Mouse (Mus musculus): ENCODE results near the gene Crtc1. TPM values are rescaled to one million over a fixed set of nuclear protein-coding genes. Genes with fewer than 3 reads are reported as not detected.

Crtc1 gene
- total RNA-seq, 4 experiments from 2014 or later, result 154 to 203 (median 177) TPM

DNA sequence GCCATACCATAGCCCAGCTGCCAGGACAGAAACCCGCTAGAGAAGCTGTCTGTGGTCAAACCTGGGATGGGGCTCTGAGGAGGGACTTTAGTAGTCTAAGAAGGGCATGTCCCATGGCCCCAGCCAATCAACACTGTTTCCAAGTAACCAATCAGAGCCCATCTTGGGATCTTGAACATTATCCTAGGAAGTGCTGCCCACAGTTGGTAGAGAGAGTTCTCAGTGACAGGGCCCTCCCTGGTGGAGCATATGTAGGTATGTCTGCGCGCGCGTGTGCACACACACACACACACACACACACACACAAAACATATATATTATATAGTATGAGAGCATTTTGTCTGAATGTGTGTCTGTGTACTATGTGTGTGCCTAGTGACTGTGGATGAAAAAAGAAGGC, 46.3 kb downstream of the Crtc1 start:
- DNase-seq (ENCODE audit: low spot score in 2 of 2), result no peak

DNA sequence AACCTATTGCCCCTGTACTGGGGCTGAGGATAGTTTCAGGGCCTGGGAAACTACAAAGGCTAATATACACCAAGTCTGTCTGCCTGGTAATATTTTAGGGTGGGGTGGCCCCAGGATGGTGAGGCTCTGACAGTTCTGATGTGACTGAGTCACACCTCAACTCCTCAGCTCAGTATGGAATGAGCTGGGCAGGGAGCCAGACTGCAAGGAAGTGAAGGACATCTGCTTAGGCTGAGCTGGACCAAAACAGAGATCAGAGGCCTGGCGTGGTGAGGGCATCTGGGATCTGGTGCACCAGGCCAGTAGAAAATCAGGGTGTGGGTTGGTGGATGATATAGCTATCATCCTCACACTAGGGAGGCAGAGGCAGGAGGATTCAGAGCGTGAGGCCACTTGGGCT, 49.7 kb downstream of the Crtc1 start:
- no peak for DNase-seq (ENCODE audit: low spot score in 2 of 2)

DNA sequence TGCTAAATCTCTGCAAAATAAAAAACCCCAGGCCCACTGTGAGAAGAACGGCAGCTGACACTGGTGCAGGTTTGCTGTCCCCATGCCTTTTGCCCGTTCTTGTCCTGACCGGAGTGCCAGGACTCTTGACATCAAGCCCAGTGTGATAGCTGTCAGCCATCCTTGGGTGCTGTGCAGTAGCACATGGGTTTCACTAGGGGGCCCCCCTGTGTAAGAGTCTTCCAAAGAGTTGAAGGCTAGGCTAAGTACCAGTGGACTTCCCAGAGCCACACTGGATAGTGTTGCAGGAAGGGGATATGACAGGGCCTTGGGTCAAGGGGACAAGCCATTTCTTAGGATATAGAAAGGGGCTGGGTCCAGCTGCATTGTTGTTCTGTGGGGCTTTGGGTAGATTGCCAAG, 56.1 kb downstream of the Crtc1 start:
- DNase-seq (ENCODE audit: low spot score in 2 of 2), result peak; percentile 57 to 70

DNA sequence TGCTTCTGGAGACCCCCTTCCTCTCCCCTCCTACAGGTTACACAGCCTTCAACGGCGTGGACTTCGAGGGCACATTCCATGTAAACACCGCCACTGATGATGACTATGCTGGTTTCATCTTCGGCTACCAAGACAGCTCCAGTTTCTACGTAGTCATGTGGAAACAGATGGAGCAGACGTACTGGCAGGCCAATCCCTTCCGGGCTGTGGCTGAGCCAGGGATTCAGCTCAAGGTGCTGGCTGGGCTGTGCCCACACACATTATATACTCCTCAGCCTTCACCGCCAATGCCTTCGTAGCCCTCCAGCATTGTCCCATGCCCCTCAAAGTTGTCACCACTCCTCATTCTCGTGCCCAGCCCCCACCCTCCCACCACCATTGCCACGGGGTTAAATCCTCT, 59.3 kb downstream of the Crtc1 start:
- peak in 1 of 2 experiments; percentile 44 for DNase-seq (ENCODE audit: low spot score in 2 of 2)

DNA sequence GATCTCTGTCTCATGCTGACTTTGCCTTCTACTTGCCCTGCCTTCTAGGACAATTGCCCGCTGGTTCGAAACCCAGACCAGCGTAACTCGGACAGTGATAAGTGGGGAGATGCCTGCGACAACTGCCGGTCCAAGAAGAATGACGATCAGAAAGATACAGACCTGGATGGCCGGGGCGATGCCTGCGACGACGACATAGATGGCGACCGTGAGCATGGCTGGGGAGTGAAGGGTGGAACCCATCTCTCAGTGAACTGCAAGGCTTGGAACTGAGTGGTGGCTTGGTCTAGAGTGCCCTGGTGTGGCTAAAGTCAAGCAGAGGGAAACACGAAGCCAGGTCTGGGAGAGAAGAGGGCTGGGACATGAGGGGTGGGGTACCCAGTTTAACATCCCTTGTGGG, 62.3 kb downstream of the Crtc1 start:
- DNase-seq (ENCODE audit: low spot score in 2 of 2), result no peak

DNA sequence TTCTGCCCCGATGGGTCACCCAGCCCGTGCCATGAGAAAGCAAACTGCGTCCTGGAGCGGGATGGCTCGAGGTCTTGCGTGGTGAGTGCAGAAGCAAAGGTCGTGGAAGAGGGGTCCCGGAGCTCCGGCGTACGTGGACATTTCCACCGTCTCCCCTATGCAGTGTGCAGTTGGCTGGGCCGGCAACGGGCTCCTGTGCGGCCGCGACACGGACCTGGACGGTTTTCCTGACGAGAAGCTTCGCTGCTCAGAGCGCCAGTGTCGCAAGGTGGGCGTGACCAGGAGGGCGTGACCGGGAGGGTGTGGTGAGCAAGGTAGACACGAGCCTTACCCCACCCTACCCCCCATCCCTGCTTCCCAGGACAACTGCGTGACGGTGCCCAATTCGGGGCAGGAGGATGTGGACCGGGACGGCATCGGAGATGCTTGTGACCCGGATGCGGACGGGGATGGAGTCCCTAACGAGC, 63.1 kb downstream of the Crtc1 start:
- DNase-seq (ENCODE audit: low spot score in 2 of 2), result no peak

DNA sequence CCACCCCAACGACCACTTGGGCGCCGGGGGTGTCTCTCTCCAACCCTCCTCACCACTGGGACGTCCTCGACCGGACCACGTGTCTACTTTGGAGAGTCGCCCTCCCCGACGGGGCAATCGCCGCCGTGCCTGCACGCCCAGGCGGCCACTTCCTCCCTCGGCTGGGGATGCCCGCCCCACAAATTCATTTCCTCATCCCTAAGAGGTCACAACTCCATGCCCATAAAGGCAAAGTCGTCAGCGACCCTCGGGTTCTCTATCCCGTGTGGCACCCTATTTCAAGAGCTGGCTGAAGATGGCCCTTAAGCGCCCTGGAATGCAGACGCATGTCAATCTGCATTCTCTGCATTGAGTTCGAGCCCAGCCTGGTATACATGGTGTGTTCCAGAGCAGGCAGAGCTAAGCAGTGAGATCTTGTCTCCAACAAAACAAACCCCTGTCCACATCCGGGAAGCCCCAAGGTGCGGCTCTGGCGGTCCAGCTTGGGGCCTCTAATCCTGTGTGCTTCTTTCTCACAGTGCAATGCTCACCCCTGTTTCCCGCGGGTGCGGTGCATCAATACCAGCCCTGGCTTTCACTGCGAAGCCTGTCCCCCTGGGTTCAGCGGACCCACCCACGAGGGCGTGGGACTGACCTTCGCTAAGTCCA, 64.0 kb downstream of the Crtc1 start:
- DNase-seq (ENCODE audit: low spot score in 2 of 2), result no peak

DNA sequence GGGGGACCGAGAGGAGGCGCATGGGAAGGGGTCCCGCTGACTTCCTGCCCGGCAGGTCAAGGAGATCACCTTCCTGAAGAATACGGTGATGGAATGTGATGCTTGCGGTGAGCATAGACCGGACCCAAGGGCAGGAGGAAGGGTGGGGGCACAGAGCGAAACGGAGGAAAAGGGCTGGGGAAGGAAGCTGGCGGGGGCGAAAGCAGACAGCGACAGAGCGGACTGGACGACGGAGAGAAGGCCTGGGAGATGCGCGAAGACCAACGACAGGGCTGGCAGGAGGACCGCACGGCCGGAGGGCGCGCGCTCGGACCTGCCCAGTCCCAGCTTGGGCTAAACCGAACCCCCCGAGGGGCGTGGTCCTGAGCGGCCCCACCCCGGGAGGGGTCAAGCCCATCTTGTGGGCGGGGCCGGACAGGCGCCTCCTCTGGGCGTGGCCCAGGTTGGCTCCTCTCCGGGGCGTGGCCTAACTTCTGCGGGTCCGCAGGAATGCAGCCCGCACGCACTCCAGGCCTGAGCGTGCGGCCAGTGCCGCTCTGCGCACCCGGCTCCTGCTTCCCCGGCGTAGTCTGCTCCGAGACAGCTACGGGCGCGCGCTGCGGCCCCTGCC, 65.0 kb downstream of the Crtc1 start:
- DNase-seq (ENCODE audit: low spot score in 2 of 2), result no peak

DNA sequence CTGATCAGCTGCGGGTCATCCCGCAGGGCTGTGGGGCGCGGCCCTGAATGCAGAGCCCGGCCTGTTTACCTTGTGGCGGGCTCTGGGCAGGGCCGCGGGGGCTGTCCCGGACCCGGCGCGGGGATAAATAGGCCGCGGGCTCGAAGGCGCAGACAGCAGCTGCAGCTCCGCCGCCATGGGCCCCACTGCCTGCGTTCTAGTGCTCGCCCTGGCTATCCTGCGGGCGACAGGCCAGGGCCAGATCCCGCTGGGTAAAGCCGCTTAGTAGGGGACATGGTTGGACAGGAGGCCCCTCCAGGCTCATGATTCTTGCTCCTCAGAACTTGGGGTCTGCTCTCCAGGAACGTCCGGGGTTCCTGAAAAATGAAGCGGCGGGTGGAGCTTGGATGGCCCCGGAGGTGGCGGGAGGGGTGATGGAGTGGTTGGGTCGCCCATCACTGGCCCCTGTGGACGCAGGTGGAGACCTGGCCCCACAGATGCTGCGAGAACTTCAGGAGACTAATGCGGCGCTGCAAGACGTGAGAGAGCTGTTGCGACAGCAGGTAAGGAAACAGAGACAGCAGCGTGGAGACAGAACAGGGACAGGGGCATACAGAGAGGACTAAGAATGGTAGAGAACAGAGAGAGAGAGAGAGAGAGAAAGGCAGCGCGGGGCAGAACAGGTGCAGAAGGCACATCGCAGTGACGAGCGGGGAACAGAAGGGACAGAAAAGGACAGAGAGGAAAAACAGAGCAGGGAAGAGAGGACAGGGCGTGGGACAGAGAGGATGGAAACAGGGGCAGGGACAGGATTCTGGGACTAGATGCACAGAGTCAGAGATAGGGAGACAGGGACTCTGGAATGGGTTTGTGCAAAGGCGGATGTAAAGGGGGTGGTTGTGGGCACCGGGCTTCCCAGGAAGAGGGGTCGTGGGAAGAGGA, 65.7 kb downstream of the Crtc1 start, which contains the start of gene Comp:
TSS of gene Comp (plus strand) at position 162 of the 921 bp plus-strand sequence.
- no peak for DNase-seq (ENCODE audit: low spot score in 2 of 2)

DNA sequence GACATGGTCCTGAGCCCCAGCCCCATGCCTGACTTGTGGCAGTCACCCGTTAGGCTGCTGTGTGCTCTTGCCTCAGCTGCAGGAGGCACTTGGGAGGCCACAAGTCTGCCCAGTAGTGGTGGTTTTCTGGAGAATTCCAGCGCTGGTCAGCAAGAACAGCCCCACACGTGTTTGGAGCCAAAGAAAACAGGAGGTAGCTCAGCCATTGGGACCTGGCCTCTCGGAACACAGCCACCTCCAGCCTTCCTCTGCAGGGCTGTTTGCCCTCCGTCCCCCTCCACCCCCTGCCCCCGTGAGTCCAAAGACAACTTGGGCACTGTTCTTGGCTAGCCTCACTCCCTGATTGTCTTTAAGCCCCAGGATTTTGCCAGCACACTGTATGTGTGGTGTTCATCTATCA, 67.4 kb downstream of the Crtc1 start:
- no peak for DNase-seq (ENCODE audit: low spot score in 2 of 2)

DNA sequence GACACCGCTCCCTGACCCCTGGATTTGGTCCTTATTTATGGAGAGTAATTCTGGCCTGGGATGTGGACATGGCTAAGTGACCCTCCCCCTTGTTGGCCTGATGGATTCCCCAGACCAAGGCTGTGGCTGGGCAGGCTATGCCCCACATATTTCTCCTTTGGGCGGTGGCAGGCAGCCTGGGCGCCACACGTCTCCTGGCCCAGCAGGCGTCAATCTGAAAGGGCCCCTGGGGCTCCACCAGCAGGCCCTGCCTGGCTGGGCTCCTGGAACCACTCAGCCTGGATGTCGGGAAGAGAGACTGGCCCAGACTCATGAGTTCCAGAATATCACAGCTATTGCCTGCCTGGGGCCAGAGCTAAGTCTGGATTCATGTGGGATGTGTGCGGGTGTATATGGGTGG, 68.9 kb downstream of the Crtc1 start:
- DNase-seq (ENCODE audit: low spot score in 2 of 2), result no peak

DNA sequence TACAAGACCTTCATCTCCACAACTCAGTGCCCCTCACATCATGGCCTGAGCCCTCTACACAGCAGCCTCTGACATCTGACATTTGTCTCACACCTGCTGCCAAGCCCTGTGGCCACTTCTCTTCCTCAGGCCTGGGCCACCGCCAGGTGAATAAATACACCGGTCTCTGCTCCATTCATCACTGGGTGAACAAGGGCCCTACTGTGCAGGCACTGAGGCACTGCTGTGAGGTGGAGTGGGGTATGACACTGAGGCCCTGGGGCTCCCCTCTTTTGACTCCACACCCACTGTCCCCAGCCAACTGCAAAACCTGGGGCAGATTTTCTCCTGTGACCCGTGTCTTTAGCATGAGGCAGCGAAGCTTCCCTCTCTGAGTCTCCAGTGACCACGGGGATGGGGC, 72.8 kb downstream of the Crtc1 start:
- DNase-seq (ENCODE audit: low spot score in 2 of 2), result no peak

DNA sequence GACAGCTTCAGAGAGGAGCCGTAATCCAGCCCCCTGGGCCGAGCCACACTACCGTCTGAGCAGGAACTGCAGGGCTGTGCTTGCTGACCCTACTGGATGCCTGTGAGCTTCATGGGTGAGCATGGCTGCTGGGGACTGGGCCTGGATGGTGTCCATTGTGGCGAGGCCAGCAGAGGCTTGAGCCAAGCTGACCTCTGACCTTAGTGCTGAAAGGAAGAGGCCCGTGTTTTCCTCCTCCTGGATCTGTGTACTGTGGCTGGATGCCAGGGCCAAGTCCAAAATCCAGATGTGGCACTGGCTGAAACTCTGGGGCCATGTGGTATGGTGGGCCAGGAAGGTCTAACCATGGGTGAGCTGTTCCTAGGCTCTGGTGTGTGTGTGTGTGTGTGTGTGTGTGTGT, 75.3 kb downstream of the Crtc1 start:
- DNase-seq (ENCODE audit: low spot score in 2 of 2), result no peak

DNA sequence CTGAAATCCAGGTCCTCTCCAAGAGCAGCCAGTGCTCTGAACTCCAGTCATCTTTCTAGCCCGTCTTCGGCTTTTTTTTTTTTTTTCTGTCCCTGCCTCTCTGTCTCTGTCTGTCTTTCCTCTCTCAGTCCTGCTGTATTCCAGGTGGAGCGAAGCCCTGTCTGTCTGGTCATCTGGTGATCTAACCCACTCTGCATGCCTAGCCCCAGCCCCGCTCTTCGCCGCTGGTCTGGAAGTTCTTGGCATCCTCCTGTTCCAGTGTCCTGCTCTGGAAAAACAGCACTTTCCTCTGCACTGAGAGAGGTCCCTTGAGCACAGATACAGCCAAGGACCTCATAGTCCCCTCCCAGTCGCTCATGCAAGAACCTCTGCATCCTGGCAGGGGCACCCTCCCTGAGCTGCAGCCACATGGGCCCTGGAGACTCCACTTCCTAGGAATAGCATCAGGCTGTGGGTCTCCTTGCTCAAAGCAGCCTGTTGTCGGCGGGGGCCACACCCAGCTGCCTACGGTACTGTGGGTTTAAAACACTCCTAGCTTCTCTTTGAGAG, 77.8 kb downstream of the Crtc1 start:
- no peak for DNase-seq (ENCODE audit: low spot score in 2 of 2)

DNA sequence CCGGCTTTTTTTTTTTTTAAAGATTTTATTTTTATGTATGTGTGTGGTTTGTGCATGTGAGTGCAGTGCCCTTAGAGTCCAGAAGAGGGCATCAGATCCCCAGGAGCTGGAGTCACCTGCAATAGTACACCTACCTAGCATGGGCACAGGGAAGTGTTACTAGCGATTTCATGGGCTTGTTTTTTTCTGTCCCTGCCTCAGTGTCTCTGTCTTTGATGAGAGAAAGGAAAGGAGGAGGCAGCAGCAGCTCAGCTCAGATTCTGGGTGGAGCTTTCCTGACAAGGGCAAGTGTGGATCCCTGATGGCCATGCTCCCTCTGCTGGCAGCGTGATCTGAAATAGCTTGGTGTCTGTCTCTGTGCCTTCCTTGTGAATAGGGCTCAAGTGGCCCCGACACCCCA, 78.6 kb downstream of the Crtc1 start:
- no peak for DNase-seq (ENCODE audit: low spot score in 2 of 2)

DNA sequence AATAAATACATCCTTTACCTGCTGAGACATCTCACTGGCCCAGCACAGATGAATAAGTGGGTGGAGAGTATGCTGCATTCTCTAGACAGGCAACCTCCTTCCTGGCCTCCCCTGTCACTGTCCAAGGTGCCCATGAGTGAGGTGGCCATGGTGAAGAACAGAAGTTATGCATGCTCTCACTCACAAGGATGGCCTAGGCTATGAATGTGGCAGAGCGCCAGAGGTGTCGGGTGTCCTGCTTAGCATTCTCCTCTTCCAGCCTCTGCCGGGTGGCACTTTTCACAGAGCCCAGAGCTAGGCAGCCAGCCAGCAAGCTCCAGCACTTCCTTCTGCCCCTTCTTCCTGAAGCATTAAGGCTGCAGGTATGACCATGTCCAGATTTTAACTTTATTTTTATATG, 80.0 kb downstream of the Crtc1 start:
- no peak for DNase-seq (ENCODE audit: low spot score in 2 of 2)

DNA sequence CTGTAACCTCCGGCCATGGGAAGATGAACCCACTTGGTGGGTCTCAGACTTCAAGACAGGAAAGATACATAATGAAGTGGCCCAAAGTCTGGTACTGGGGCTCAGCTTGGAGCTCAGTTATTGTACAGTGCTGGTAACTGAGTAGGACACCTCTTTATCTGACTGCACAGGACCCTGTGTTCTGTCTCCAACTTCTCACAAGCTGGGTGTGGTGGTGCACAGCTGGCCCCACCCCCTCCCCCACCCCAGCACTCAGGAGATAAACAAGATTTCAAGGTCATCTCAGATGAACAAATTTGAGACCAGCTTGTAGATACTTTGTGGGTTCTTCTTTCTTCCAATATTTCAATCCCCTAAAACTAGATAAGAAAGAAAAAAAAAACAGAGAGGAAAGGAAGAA, 83.3 kb downstream of the Crtc1 start:
- no peak for DNase-seq (ENCODE audit: low spot score in 2 of 2)

DNA sequence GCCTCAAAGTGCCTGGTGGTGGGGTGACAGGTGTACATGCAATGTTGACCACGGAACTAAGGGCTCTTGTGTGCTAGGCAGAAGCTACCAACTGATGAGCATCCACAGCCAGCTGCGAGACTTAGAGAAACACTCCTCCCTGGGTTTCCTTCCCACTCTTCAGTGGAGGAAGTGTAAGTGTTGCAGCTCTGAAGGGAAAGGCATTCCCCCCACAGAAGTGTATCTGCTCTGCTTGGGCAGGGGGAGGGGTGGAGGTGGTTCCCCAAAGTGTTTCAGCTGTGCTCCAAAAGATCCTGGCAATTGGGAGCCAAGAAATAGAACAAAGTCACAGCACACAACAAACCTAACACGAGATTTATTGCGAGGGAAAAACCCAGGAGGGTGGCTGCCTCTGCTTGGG, 85.4 kb downstream of the Crtc1 start:
- no peak for DNase-seq (ENCODE audit: low spot score in 2 of 2)

DNA sequence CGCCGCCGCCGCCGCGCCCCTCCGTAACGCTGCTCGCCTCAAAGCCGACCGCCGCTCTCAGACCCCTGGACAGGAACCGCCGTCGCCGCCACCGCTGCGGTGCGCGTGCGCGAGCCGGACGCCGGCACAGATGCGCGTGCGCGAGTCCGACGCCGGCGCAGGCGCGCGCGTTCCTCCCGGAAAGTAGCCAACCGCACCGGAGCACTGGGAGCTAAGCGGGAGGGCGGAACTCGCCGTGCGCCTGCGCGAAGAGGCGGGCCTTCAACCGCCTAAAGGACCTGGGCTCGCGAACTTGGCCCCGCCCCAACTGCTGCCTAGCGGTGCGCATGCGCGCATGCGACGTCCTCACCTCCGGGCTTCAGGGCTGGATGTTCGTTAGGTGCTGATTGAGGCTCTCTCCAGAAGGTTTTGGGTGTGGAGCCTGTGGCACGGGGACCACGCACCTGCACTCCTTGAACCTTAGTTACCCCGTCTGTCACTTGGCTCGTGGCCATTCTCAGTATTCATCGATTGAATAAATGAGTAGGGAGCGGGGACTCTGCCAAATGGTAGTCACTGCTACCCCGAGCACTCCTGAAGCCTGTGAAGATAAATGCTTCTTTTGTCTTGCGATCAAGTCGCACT, 86.1 kb downstream of the Crtc1 start, which contains the start of gene Upf1:
TSS of gene Upf1 (minus strand) at position 85 of the 624 bp plus-strand sequence.
- peak; percentile 98 to 99 for DNase-seq (ENCODE audit: low spot score in 2 of 2)

DNA sequence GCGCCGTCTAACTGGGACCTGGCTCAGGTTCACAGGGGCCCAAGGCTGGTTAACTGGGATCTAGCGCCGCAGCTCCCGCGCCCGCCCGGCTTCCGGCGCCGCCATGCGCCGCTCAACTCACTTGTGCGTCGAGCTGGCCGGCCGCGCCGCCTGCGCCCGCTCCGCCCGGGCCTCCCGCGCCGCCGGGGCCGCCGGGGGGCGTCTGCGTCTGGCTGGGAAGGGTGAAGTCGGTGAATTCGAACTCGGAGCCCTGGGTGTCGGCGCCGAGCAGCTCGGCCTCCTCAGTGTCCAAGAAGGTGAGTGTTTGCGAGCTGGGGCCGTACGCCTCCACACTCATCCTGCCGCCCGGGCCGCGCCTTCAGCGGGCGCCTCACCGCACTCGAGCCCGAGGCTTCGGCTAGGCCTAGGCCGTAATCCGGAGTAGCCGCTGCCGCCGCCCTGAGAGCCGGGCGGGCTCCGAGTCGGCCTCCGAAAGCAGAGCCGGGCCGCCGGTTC, 86.7 kb downstream of the Crtc1 start:
- DNase-seq (ENCODE audit: low spot score in 2 of 2), result no peak

DNA sequence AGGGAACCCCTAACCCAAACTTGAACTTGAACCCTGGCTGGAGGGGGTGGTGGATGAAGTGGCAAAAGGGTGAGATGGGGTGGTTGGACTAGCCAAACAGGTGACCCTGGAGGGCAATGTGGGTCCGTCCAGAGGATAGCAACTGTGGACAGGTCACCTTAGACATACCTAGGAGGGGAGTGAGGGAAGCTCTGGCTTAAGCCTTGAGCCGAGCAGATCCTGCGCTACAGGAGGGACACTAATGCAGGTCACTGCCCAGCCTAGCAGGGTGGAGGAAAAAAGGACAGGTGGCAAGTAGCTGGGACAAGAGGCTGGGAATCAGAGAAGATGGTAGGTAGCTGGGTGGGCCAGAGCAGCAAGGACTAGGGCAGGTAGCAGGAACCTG, 87.4 kb downstream of the Crtc1 start:
- DNase-seq (ENCODE audit: low spot score in 2 of 2), result no peak

Measured in layer of hippocampus, adult 8-10 months (tissue).